Mouse (Mus musculus): ENCODE results near the gene Prl2b1.

- no peak for TF ChIP-seq POLR2A (IDR thresholded peaks at IDR 0.05; ENCODE audit: extremely low read depth, insufficient read depth, low read length)
- TF ChIP-seq CTCF (IDR thresholded peaks at IDR 0.05; ENCODE audit: extremely low read depth, insufficient read depth, low read length), result no peak
Observed at GRCm38 (mm10) chr13:27413640-27414039, 23.0 kb upstream of the Prl2b1 start.
